Mouse (Mus musculus) cortical plate, adult 2 months (tissue): Measurements from ENCODE around the gene Frzb. TPM values are rescaled to one million over a fixed set of nuclear protein-coding genes. Genes with fewer than 3 reads are reported as not detected.

Experiments used
- H3K27ac ChIP-seq: fragments of 200-500 bp; 2 replicates; pipeline ENCODE4 v1.5.1; 2012; ENCODE audit warnings: low read length, control low read depth, inconsistent platforms; ENCODE audit not compliant: insufficient read depth
- H3K4me1 ChIP-seq: fragments of 200-500 bp; 2 replicates; pipeline ENCODE4 v1.6.1; 2011; ENCODE audit warnings: low read length; ENCODE audit not compliant: control insufficient read depth, insufficient read depth
- H3K4me3 ChIP-seq: fragments of 200-500 bp; 2 replicates; pipeline ENCODE4 v1.5.1; 2011; ENCODE audit warnings: mild to moderate bottlenecking, low read length, control low read depth; ENCODE audit not compliant: insufficient read depth
- CTCF ChIP-seq: fragments of 200-500 bp; IDR thresholded peaks from 2 replicates; pipeline ENCODE4 v1.5.1; 2011; ENCODE audit warnings: mild to moderate bottlenecking, control low read depth, low read length; ENCODE audit not compliant: insufficient read depth; ENCODE audit errors: extremely low read depth
- POLR2A ChIP-seq: fragments of 200-500 bp; IDR thresholded peaks from 2 replicates; pipeline ENCODE4 v1.6.1; 2011; ENCODE audit warnings: mild to moderate bottlenecking, low read length, control low read depth; ENCODE audit not compliant: insufficient read depth; ENCODE audit errors: extremely low read depth
- polyA plus RNA-seq: library from polyadenylated mRNA; depleted of rRNA; stranded (reverse); fragments of >200 nt; gene quantifications from 2 replicates; pipeline ENCODE4 v1.2.3, GENCODE M21; 2012

The Frzb gene
- polyA plus RNA-seq, 1 experiment = 13.3 TPM

DNA sequence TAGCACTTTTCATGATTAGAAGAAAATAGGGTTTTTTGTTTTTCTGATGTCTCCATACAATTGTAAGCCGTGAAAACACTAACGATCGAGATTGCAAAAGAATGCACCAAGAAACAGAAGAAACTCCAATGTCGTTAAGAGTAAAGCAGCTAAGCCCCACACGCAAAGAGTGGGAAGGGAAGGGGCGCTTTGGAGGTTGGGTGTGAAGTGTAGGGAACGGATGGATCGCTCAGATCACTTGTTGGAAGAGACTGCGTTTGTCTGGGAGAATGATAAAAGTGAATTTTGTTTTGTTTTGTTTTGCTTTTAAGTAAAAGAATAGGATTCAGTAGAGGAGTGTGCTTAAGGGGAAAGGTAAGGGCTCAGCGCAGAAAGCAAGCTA, 1.5 kb downstream of the Frzb start:
- H3K4me3 ChIP-seq = peak overlapping the region; percentile 43
- no peaks in the 10 kb centered on the region for H3K4me1 ChIP-seq
- TF ChIP-seq CTCF (no peak), POLR2A (no peak)
- no peak overlapping the region for H3K27ac ChIP-seq

DNA sequence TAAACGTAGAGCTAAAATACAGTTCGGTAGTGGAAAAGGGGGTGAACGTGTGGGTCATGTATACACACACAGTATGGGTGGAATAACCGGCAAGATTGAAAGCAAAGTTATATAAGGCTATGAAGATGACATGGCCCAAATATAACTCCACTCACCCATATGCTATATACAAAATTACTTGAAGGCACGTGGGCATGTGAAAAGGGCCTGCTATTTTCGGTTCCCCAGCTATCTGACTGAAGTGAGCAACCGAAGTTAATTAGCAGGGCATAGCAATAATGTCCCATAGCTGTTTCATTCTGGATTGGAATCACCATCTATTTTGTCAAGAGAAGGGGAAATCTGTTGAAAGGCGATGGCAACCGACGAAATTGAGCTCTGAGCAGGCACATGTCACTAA, 1.9 kb downstream of the Frzb start:
- Histone ChIP-seq H3K4me1 (no peaks in the 10 kb centered on the region), H3K27ac (no peak overlapping the region), H3K4me3 (peak overlapping the region; percentile 43; the same call in 1 of the 2 replicates)
- TF ChIP-seq CTCF (no peak), POLR2A (no peak)

DNA sequence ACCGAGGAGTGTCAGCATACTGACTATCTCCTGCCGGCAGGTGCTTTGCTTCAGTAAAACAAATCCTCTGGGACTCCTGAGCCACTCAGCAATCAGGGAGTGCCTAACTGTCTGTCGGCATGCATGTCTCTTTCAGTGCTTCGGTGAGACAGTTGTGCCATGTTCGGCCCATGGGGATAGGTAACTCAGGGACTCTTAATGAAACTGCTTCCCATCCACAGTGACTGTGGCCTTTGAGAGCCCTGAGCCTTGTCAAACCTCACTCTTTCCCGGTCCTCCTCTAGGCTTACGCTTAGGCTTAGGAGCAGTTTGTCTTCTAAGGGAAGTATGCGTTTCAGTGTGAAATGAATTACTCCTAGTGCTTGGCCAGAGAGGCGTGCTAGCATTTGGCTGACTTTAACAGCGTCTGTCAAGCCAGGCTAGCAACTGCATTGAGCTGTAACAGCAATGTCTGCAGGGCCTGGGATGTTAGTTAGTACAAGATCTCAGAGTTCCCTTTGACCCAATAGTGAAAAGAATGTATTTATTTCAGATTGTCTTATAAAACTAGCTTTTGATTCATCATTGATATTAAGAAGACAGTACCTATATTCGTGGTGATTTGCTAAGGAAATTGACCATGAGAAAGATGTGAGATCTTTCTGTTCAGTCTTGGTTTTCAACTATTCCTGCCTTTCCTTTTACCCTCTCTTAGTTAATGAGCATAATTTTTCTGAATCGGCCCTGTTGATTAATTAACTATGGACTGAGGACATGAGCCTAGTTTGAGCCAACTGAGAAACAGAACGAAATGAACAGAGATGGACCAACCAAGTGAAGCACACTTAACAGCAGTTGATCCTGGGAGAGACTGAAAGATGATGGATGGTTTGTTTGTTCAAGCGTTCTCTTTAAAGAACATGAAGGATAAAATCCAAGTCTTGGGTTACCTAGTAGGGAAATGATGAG, 2.7 kb downstream of the Frzb start:
- no peak for TF ChIP-seq CTCF
- TF ChIP-seq POLR2A = no peak
- Histone ChIP-seq H3K4me1 (no peaks in the 10 kb centered on the region), H3K4me3 (no peak overlapping the region), H3K27ac (no peak overlapping the region)

DNA sequence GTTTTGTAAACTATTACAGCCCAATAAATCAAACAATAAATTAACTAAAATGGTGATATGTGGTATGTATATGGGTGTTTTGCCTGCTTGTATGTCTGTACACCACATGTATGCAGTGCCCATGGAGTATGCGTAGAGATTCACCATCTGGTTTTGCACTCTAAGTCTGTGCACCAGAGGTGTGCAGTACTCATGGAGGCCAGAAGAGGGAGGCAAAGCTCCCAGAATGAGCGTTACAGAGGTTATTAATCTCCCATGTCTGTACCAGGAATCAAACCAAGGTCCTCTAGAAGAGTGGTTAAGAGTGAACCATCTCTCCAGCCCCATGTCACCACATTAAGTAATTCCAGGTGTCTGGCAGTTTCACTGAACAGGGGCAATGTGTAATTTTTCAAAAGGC, 3.5 kb downstream of the Frzb start:
- no peak for TF ChIP-seq POLR2A
- no peak for TF ChIP-seq CTCF
- no peak overlapping the region for H3K27ac ChIP-seq
- H3K4me3 ChIP-seq = no peak overlapping the region
- H3K4me1 ChIP-seq = no peaks in the 10 kb centered on the region

DNA sequence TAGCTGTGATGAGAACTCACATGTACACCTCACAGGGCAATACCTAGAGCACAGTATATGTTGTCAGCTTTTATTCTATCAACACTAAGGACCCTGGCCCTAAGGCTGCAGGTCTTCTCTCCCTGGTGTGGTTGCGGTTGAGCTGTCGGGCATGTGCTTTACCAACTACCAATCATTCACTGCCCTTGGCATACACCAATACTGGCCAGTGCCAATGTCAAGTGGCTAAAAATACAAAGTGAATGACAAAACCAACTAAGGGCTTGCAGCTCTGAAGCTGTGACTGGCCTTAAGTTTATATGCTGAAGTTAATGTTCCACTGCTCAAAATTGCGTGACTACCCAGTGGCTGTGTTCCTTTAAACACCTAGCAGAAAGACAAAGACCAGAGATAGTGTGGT, 6.0 kb downstream of the Frzb start:
- TF ChIP-seq CTCF (no peak), POLR2A (no peak)
- Histone ChIP-seq H3K4me3 (no peak overlapping the region), H3K4me1 (no peaks in the 10 kb centered on the region), H3K27ac (no peak overlapping the region)

DNA sequence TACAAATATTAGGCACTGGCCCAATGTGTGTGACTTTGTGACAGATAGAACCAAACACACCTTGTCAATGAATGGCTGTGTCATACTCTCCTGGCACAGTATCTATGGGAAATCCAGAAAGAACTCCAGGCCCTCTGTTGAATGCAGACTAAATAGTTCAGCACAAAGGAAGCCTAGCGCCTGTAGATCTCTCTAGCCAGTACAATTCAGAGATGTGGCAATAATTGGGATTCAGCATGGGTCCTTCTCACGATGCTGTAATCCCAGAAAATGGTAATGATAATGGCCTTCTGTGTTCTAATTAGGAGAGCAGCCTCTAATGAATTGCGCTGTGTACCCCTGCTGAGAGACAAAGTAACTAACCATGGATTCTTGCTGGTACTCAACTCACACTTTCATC, 8.6 kb downstream of the Frzb start:
- no peaks in the 10 kb centered on the region for H3K4me1 ChIP-seq
- TF ChIP-seq CTCF (no peak), POLR2A (no peak)
- no peak overlapping the region for H3K4me3 ChIP-seq
- no peak overlapping the region for H3K27ac ChIP-seq

DNA sequence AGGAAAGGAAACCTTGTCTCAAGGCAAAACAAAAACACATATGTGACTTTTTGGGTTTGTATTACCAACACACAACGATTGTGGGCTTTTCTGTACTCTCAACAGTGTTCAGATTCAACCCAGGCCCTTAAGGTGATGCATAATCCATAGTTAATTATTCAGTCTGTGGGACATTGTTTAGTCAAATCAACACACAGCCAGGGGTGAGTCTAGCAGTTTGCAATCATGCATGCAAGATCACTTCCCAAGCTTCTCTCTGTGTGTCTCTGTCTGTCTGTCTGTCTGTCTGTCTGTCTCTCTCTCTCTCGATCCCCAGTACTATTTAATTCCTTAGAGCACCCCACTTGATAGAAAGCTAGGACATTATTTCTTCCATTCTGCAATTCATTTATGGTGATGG, 10.0 kb downstream of the Frzb start:
- H3K4me1 ChIP-seq = no peaks in the 10 kb centered on the region
- H3K4me3 ChIP-seq = no peak overlapping the region
- TF ChIP-seq POLR2A (no peak), CTCF (no peak)
- H3K27ac ChIP-seq = no peak overlapping the region

DNA sequence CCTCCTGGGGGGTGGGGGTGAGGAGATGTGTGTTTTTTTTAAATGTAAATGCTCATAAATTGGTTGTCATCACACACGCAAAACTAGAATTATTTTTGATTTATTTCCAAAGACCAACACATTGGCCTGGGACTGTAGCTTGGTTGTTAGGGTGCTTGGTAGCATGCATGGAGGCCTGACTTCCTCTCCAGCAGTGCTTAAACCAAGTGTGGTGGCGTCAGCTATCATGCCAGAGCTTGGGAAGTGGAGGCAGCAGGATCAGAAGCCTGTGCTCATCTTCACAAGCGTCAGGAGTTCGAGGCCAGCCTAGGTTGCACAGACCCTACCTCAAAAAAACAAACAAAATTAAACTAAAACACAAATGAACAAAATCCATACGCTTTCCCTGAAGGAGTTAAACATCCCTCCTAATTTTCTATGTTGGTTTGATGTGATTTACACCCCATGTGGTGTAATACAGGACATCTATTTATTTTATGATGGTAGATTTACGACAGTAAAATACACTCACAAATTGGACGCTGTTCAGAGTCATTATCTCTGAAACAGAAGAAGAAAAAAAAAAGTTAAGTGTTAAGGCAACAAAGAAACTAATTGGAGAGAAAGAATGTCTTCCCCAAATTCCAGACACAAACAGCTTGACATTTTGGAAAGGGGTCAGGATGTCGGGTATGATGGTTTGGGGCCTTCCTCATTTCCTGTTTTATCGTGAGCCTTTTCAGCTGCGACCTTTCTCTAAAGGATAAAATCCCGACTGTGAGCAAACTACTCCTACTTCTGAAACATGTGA, 12.4 kb downstream of the Frzb start:
- Histone ChIP-seq H3K27ac (no peak overlapping the region), H3K4me1 (no peaks in the 10 kb centered on the region), H3K4me3 (no peak overlapping the region)
- TF ChIP-seq CTCF (no peak), POLR2A (no peak)

DNA sequence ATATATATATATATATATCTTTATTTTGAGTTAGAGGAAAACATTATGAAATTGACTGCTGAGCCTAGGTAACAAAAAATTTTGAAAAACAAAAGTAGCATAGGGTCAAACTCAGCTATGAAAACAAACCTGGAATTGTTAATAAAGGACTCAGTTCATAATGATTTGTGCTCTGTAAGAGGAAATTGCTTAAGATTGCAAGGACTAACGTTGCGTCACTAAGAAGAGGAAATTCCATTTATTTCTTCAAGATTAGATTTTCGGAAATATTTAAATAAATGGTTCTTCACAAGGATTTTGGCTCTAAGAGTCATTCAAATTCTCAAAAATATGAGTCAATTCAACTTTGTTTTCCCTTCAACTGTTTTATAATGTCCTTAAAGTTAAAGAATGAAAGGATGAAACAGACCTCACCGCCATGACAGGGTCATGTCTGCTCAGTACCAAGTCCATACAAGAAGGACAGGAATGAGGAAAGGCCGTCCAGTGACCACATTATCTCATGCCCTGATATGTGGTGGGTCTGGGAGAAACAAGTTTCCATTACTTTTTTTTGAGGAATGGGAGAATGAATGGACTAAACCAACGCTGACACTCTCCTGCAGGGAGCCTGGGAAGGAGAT, 14.1 kb downstream of the Frzb start:
- TF ChIP-seq CTCF (no peak), POLR2A (no peak)
- H3K4me3 ChIP-seq = no peak overlapping the region
- H3K27ac ChIP-seq = no peak overlapping the region
- no peaks in the 10 kb centered on the region for H3K4me1 ChIP-seq
